Mouse (Mus musculus) left cerebral cortex, postnatal 14 days (tissue): ENCODE results near the gene Lefty2. TPM values are rescaled to one million over a fixed set of nuclear protein-coding genes. Genes with fewer than 3 reads are reported as not detected.
"Not testable (repeated sequence)": the region's sequence is repeated elsewhere in the genome, so short reads cannot be mapped to it uniquely, and the experiment has no call there.

Experiments used
- DNase-seq, 2 experiments: peaks; one replicate each; pipeline ENCODE4 v3.0.0; 2021 to 2022; ENCODE audit warnings: low spot score in 2 of 2, mixed read lengths in 1 of 2
- intact Hi-C: fragments of 180-260 bp; cut with DNase I; formaldehyde crosslinking; loops from one replicate; pipeline ENCODE4 v1.15.1; 2025
- total RNA-seq, 2 experiments: library from RNA; stranded (reverse); gene quantifications; 2 replicates each; pipeline ENCODE4 v1.2.3; 2021

Lefty2 gene
- total RNA-seq, 2 experiments from 2014 or later, result 2.0 to 4.9 TPM

- intact Hi-C loops, result no loop called here
These were observed 3.7 kb upstream of the Lefty2 start for GRCm38 (mm10) chr1:180889172-180889571.

GRCm38 (mm10) chr1:180889841-180890240, 3.1 kb upstream of the Lefty2 start:
- DNase-seq, result no peak
- intact Hi-C loops, result no loop called here

More at GRCm38 (mm10) chr1:180889172-180889571, 3.7 kb upstream of the Lefty2 start:
- DNase-seq, result no peak

- not testable (repeated sequence) for DNase-seq
- intact Hi-C loops, result loop anchor here (1.0 kb wide), 1 partner anchor 43 kb away; no protein-coding TSS in a partner anchor
These were observed 1.4 kb downstream of the Lefty2 start for GRCm38 (mm10) chr1:180894088-180894987.

DNA sequence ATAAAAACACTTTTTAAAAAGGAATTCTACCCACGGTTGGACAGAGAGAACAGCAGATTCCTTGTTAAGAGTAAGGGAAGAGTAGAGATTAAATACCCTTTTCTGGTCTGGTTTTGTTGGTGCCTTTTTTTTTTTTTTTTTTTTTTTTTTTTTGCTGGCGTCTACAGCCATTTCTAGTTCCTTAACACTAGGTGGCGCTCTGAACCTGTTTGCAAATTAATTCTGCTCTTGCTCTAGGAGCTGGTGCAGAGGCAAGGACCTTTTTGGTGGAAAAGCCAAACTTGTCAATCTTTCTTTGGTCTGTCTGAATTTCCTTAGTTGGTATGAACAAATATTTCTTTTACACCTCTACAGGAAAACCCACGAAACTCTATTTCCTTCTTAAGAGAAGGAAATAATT, 8.2 kb downstream of the Lefty2 start:
- intact Hi-C loops, result no loop called here
- peak; percentile 39 to 62 for DNase-seq

DNA sequence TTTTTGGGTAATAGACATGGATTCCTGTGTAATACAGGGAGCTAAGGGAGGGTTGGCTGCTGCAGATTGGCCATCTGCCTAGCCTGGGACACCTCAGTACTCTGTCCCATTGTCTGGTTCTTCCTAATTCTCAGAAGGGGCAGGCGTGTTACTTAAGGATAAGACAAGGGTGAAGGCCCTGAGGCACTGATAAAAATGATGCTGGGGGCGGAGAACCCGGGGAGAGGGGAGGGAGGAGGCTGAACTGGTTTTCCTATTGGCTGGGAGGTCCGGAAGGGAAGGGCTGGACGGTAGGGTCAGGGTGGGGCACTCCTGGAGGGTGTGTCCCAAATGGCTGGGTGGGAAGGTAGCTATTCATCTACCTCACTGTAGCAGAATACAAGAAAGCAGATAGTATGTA, 10.0 kb downstream of the Lefty2 start:
- intact Hi-C loops, result no loop called here
- no peak for DNase-seq

GRCm38 (mm10) chr1:180903666-180904038, 10.7 kb downstream of the Lefty2 start:
- DNase-seq, result no peak
- intact Hi-C loops, result no loop called here

- intact Hi-C loops, result no loop called here
- DNase-seq, result peak; percentile 93 to 96
These were observed 11.3 kb downstream of the Lefty2 start, which contains the start of gene Pycr2 for GRCm38 (mm10) chr1:180904039-180904814. Gene Pycr2 (plus strand): TSS chr1:180904293.

DNA sequence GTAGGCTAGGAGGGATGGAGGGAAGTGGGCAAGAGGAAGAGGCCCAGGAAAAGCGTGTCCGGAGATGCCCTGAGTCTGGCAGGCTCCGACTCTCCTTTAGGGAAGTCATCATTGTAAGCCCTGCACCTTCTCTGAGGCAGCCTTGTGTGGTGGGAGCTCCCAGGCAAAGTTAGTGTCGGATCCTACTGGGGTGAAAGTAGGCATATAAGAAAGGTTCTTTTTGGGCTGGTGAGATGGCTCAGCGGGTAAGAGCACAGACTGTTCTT, 11.8 kb downstream of the Lefty2 start:
- no peak for DNase-seq

DNA sequence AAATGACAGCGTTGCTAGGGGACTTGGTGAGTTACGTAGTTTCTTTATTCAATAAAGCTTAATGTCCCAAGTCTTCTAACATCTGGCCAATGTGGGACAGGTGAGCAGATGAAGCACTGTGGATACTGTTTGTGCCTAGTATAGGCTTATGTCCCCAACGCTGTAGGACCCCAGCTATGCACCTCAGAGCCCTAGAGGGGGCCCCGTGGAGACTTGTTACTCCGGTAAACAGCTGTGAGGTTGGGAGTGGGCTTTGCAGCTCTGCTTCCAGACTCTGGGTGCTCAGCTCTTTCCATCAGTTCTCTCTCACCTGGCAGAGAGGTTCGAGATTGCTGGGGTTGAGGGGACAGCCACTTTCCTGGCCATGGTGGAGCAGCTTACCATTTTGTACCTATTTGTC, 12.4 kb downstream of the Lefty2 start:
- intact Hi-C loops, result no loop called here
- DNase-seq, result no peak

More for the DNA sequence above, 11.8 kb downstream of the Lefty2 start:
- intact Hi-C loops, result no loop called here

DNA sequence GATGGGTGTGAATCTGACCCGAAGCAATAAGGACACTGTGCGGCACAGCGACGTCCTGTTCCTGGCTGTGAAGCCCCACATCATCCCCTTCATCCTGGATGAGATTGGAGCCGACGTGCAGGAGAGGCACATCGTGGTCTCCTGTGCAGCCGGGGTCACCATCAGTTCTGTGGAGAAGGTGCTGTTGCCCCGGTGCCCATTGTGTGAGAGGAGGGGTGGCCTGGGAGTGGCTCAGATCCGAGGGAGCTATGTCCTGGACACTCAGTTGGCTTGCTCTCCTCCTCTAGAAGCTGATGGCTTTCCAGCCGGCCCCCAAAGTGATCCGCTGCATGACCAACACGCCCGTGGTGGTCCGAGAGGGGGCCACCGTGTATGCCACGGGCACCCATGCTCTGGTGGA, 13.0 kb downstream of the Lefty2 start:
- DNase-seq, result no peak
- intact Hi-C loops, result no loop called here

GRCm38 (mm10) chr1:180906461-180907147, 13.7 kb downstream of the Lefty2 start:
- no peak for DNase-seq
- intact Hi-C loops, result no loop called here

DNA sequence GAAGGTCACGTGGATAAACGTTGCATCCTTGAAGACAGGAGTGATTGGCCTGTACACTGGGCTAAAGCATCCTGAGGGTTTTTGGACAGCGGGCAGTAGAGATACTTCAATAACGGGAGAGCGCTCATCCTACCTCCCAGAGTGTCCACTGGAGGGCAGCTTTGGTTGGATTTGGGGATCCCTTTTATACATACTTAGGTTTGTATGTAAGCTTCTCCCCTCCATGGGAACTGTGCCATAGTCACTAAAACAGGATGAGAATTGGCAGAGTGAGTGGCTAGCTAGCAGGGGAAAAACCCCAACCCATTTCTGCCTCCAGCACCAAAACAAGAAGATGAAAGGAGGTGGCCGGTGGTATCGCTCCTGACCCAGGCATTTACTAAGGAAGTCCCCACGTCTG, 18.2 kb downstream of the Lefty2 start:
- intact Hi-C loops, result no loop called here
- no peak for DNase-seq

GRCm38 (mm10) chr1:180911653-180912287, 18.9 kb downstream of the Lefty2 start:
- no peak for DNase-seq
- intact Hi-C loops, result no loop called here

GRCm38 (mm10) chr1:180912792-180913191, 19.9 kb downstream of the Lefty2 start:
- DNase-seq, result no peak
- intact Hi-C loops, result no loop called here

GRCm38 (mm10) chr1:180913797-180914196, 20.9 kb downstream of the Lefty2 start:
- DNase-seq, result no peak

GRCm38 (mm10) chr1:180916425-180916824, 23.5 kb downstream of the Lefty2 start:
- intact Hi-C loops, result no loop called here
- no peak for DNase-seq

More at GRCm38 (mm10) chr1:180913797-180914196, 20.9 kb downstream of the Lefty2 start:
- intact Hi-C loops, result no loop called here

DNA sequence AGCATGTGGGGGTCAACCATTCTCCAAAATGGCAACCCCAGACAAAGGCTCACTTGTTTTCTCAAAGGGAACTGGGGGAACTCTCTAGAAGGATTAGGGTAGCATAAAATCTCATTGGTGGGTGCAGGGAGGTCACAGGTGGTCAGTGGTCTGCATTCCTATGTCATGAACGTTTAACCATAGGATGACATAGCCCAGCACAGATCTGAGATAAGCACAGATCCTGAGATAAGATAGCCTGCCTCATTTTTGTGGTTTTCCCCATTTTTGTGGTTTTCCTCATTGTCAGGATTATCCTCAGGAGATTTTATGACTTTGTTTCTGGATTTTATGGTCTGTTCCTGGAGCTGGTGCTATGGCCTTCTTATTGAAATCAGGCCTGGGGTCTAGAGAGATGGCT, 24.1 kb downstream of the Lefty2 start:
- DNase-seq, result no peak
- intact Hi-C loops, result no loop called here

GRCm38 (mm10) chr1:180919686-180920085, 26.8 kb downstream of the Lefty2 start:
- no peak for DNase-seq
- intact Hi-C loops, result no loop called here

GRCm38 (mm10) chr1:180922273-180923048, 29.6 kb downstream of the Lefty2 start:
- DNase-seq, result no peak
- intact Hi-C loops, result no loop called here
